Comparison of ENCODE assay signal across 8 mouse cellular contexts in the genomic region with DNA sequence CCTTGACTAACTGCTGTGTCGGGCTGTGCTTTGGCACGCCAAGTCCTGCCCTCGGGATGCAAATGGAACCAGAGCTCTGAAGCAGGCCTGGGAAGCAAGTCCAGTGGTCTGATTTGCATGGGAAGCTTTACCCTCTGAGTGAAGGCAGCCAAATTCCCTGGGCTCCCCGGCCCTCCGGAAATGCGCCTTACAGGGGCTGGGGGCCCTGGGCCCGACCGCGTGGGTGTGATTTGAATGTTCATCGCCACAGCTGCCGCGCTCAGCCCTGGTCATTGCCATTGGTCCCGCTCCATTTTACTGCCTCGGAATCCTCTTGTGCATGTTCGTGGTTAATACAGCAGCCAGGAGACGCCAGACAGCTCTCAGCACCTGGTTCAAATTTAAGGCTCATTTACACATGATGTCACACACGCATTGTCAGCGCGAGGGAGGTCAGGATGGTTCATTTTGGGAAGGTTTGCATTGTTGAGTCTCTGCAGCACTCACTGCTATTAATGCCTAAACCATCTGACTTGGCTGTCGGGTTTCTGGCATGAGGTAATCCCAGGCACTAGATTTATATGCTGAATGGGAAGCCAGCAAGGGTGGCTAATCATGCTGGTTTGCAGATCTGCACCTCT.
A peak's percentile ranks its signal among the peaks of the same experiment; 100 is the strongest.
DNase-seq lines count a peak whose midpoint lies in the region; ATAC-seq and TF ChIP-seq lines count a peak whose summit lies in the region.

No protein-coding gene starts in this region.

- 0 out of 2 replicates have a peak overlapping the region, but pooled peaks have one; percentile 1 for H3K4me2 ChIP-seq in lung, postnatal 0 days (replicated peaks; ENCODE audit: low read depth, low read length)
- H3K4me2 ChIP-seq in hindbrain, embryonic 12.5 days (replicated peaks) = peak overlapping the region; percentile 21; the same call in 1 of the 2 replicates
- H3K4me2 ChIP-seq in neural tube, embryonic 12.5 days (replicated peaks) = peak overlapping the region; percentile 42
- no peak overlapping the region for H3K4me2 ChIP-seq in liver, embryonic 12.5 days

- no peak overlapping the region for H3K4me3 ChIP-seq in lung, postnatal 0 days (ENCODE audit: low read depth, low read length)
- H3K4me3 ChIP-seq in lung, adult 2 months (replicated peaks; ENCODE audit: extremely low read depth, low read depth, low read length) = no peak overlapping the region
- H3K4me3 ChIP-seq in embryonic facial prominence, embryonic 10.5 days = peak overlapping the region; percentile 40
- no peak overlapping the region for H3K4me3 ChIP-seq in hindbrain, embryonic 12.5 days
- H3K4me3 ChIP-seq in neural tube, embryonic 12.5 days = no peak overlapping the region
- H3K4me3 ChIP-seq in liver, embryonic 12.5 days = no peak overlapping the region

- 40% methylated on average over 20 of the region's 20 CpGs for WGBS in lung, postnatal 0 days
- 45% methylated on average over 20 of the region's 20 CpGs for WGBS in lung, adult 2 months
- 17% methylated on average over 20 of the region's 20 CpGs for WGBS in embryonic facial prominence, embryonic 10.5 days
- 23% methylated on average over 20 of the region's 20 CpGs for WGBS in hindbrain, embryonic 12.5 days
- WGBS in neural tube, embryonic 12.5 days = 22% methylated on average over 20 of the region's 20 CpGs
- WGBS in liver, embryonic 12.5 days (ENCODE audit: insufficient replicate concordance) = 42% methylated on average over 20 of the region's 20 CpGs

- ATAC-seq in lung, postnatal 0 days = no peak
- ATAC-seq in hindbrain, embryonic 12.5 days (ENCODE audit: low FRiP score) = no peak
- ATAC-seq in neural tube, embryonic 12.5 days (ENCODE audit: low FRiP score, low read depth) = peak; percentile 65
- ATAC-seq in liver, embryonic 12.5 days = no peak

- no peaks in the 10 kb centered on the region for H3K27me3 ChIP-seq in lung, postnatal 0 days (replicated peaks; ENCODE audit: insufficient read depth, low read length)
- no peaks in the 10 kb centered on the region for H3K27me3 ChIP-seq in embryonic facial prominence, embryonic 10.5 days (replicated peaks; ENCODE audit: low read depth, poor library complexity, severe bottlenecking)
- no peaks in the 10 kb centered on the region for H3K27me3 ChIP-seq in hindbrain, embryonic 12.5 days
- no peaks in the 10 kb centered on the region for H3K27me3 ChIP-seq in neural tube, embryonic 12.5 days (replicated peaks)
- 0 out of 2 replicates have a peak, but pooled peaks cover 7% of the 10 kb centered on the region for H3K27me3 ChIP-seq in liver, embryonic 12.5 days (replicated peaks)

- no peak for TF ChIP-seq CTCF in lung, postnatal 0 days (IDR thresholded peaks at IDR 0.05)
- no peak for TF ChIP-seq CTCF in lung, adult 2 months (IDR thresholded peaks at IDR 0.05; ENCODE audit: insufficient read depth, low read length)

- H3K4me1 ChIP-seq in lung, postnatal 0 days (ENCODE audit: insufficient read depth, low read depth, low read length) = no peaks in the 10 kb centered on the region
- H3K4me1 ChIP-seq in lung, adult 2 months (ENCODE audit: control insufficient read depth, insufficient read depth, low read length) = no peaks in the 10 kb centered on the region
- H3K4me1 ChIP-seq in embryonic facial prominence, embryonic 10.5 days = peaks cover 30% of the 10 kb centered on the region
- peaks cover 9% of the 10 kb centered on the region for H3K4me1 ChIP-seq in hindbrain, embryonic 12.5 days
- H3K4me1 ChIP-seq in neural tube, embryonic 12.5 days = peaks cover 8% of the 10 kb centered on the region
- H3K4me1 ChIP-seq in liver, embryonic 12.5 days = peaks cover 8% of the 10 kb centered on the region; the same call in 1 of the 2 replicates

- TF ChIP-seq EP300 in lung, postnatal 0 days (IDR thresholded peaks at IDR 0.05) = no peak

- H3K27ac ChIP-seq in lung, postnatal 0 days (ENCODE audit: low read length) = no peak overlapping the region
- peak overlapping the region; percentile 86 for H3K27ac ChIP-seq in embryonic facial prominence, embryonic 10.5 days (replicated peaks)
- no peak overlapping the region for H3K27ac ChIP-seq in hindbrain, embryonic 12.5 days
- H3K27ac ChIP-seq in neural tube, embryonic 12.5 days = no peak overlapping the region
- no peak overlapping the region for H3K27ac ChIP-seq in liver, embryonic 12.5 days

- no peak for TF ChIP-seq POLR2A in lung, adult 2 months (IDR thresholded peaks at IDR 0.05; ENCODE audit: borderline replicate concordance, extremely low read depth, low read depth, low read length)

- no peaks in the 10 kb centered on the region for H3K36me3 ChIP-seq in lung, postnatal 0 days (ENCODE audit: insufficient read depth, low read length)
- H3K36me3 ChIP-seq in embryonic facial prominence, embryonic 10.5 days (replicated peaks) = no peaks in the 10 kb centered on the region
- no peaks in the 10 kb centered on the region for H3K36me3 ChIP-seq in hindbrain, embryonic 12.5 days
- H3K36me3 ChIP-seq in neural tube, embryonic 12.5 days = no peaks in the 10 kb centered on the region
- no peaks in the 10 kb centered on the region for H3K36me3 ChIP-seq in liver, embryonic 12.5 days

- no peaks in the 10 kb centered on the region for H3K9me3 ChIP-seq in lung, postnatal 0 days (ENCODE audit: low read length)
- H3K9me3 ChIP-seq in embryonic facial prominence, embryonic 10.5 days = no peaks in the 10 kb centered on the region
- no peaks in the 10 kb centered on the region for H3K9me3 ChIP-seq in hindbrain, embryonic 12.5 days (replicated peaks)
- no peaks in the 10 kb centered on the region for H3K9me3 ChIP-seq in neural tube, embryonic 12.5 days
- no peaks in the 10 kb centered on the region for H3K9me3 ChIP-seq in liver, embryonic 12.5 days (replicated peaks)

- no peak for DNase-seq in lung, postnatal 0 days (ENCODE audit: low spot score)
- no peak for DNase-seq in lung, adult 2 months
- DNase-seq in embryonic facial prominence, embryonic 10.5 days (ENCODE audit: low spot score) = peak; percentile 77
- DNase-seq in yolk sac, embryonic 10.5 days (ENCODE audit: low spot score) = no peak
- no peak for DNase-seq in left cerebral cortex, adult 8-10 months (ENCODE audit: low spot score in 2 of 2)

- H3K9ac ChIP-seq in lung, postnatal 0 days (replicated peaks; ENCODE audit: low read depth) = no peak overlapping the region
- no peak overlapping the region for H3K9ac ChIP-seq in hindbrain, embryonic 12.5 days
- no peak overlapping the region for H3K9ac ChIP-seq in neural tube, embryonic 12.5 days
- no peak overlapping the region for H3K9ac ChIP-seq in liver, embryonic 12.5 days
